Mouse (Mus musculus) heart, embryonic 16.5 days (tissue): Measurements from ENCODE around the gene Meox1. TPM values are rescaled to one million over a fixed set of nuclear protein-coding genes. Genes with fewer than 3 reads are reported as not detected.
A peak's percentile ranks its signal among the peaks of the same experiment; 100 is the strongest.

Source experiments
- ATAC-seq: fragments of 200-750 bp; cut with Nextera tagmentation; replicated peaks from 2 replicates; pipeline ENCODE4 v1.8.0; 2017; ENCODE audit warnings: moderate number of reproducible peaks; ENCODE audit not compliant: insufficient read depth, low FRiP score; ENCODE audit errors: extremely low read depth
- H3K27ac ChIP-seq: fragments of 300-500 bp; sonication (generic); 2 replicates; pipeline ENCODE4 v1.5.1; 2014; ENCODE audit warnings: mild to moderate bottlenecking, low read length, control low read depth, moderate library complexity
- H3K27me3 ChIP-seq: fragments of 300-500 bp; sonication (generic); 2 replicates; pipeline ENCODE4 v1.6.1; 2014; ENCODE audit warnings: low read length, mixed read lengths; ENCODE audit not compliant: control insufficient read depth, insufficient read depth
- H3K36me3 ChIP-seq: fragments of 300-500 bp; sonication (generic); 2 replicates; pipeline ENCODE4 v1.6.1; 2014; ENCODE audit not compliant: control insufficient read depth, insufficient read depth
- H3K4me1 ChIP-seq: fragments of 300-500 bp; sonication (generic); 2 replicates; pipeline ENCODE4 v1.6.1; 2014; ENCODE audit warnings: low read length, mixed read lengths; ENCODE audit not compliant: control insufficient read depth, insufficient read depth
- H3K4me2 ChIP-seq: fragments of 300-500 bp; sonication (generic); 2 replicates; pipeline ENCODE4 v1.6.1; 2014; ENCODE audit warnings: low read depth, mild to moderate bottlenecking, control low read depth, low read length
- H3K4me3 ChIP-seq: fragments of 300-500 bp; sonication (generic); 2 replicates; pipeline ENCODE4 v1.5.1; 2014; ENCODE audit warnings: mild to moderate bottlenecking, control low read depth, low read length
- H3K9ac ChIP-seq: fragments of 300-500 bp; sonication (generic); 2 replicates; pipeline ENCODE4 v1.6.1; 2014; ENCODE audit warnings: low read length, control low read depth
- H3K9me3 ChIP-seq: fragments of 300-500 bp; sonication (generic); replicated peaks from 2 replicates; pipeline ENCODE4 v1.6.1; 2016; ENCODE audit warnings: low read length; ENCODE audit not compliant: control insufficient read depth
- WGBS: fragments of 180-500 bp; shearing (Covaris S2); extraction: QIAGEN DNeasy Blood & Tissue Kit; methylation state at CpG from one replicate; pipeline ENCODE4 v1.1.7; 2014; 5-methylcytosine and 5-hydroxymethylcytosine counted together
- polyA plus RNA-seq: library from polyadenylated mRNA; unstranded; fragments of >200 nt; fragmentation: Nextera tagmentation; extraction: Ambion mirVana; gene quantifications from 2 replicates; pipeline ENCODE4 v1.2.1, GENCODE M21; 2015

Gene Meox1
- polyA plus RNA-seq, 1 experiment from 2014 or later: 15.0 TPM

DNA sequence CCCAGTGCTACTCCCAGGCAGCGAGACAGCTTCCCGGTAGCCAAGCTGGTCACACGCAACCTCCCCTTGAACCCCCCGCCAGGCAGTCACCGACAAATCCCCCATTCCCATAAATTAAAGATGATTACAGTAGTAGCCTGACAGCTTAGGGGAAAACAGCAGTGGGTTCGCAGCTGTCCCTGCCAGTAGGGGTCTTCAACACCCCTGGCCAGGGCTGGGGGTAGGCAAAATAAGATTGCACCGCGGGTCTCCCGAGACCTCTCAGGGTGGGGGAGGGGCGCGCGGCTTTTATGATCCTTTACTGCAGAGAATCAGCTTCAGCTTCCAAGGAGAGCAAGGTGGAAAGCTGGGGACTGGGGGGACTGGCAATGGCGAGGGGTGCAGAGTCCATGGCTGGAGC is 4.4 kb downstream of the Meox1 start:
- WGBS: 7% methylated on average over 13 of the region's 13 CpGs

DNA sequence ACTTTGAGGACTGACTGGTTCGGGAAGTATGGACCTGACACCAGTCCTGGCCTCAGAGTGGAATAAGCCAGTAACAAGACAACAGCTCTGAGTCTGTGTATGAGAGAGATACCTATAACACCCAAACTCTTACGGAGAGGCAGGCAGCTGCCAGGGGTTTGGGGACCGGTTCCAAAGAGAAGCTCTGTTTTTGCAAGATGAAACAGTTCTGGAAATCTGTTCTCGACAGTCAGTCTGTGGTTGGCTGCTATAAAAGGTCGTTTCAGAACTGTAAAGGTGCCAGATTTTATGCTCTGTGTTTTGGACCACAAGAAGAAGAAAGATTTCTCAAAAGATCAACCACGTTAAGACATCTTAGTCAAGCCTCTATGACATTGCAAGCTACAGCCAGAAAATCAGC is 5.4 kb downstream of the Meox1 start:
- Histone ChIP-seq H3K36me3 (no peaks in the 10 kb centered on the region), H3K27ac (no peak overlapping the region), H3K9me3 (no peaks in the 10 kb centered on the region), H3K4me3 (no peak overlapping the region), H3K27me3 (peaks cover 7% of the 10 kb centered on the region; the same call in 1 of the 2 replicates), H3K9ac (no peak overlapping the region), H3K4me2 (no peak overlapping the region), H3K4me1 (peaks cover 28% of the 10 kb centered on the region)
- 58% methylated on average over 6 of the region's 6 CpGs for WGBS
- no peak for ATAC-seq

More for the DNA sequence above, 4.4 kb downstream of the Meox1 start:
- Histone ChIP-seq H3K27me3 (peaks cover 7% of the 10 kb centered on the region; the same call in 1 of the 2 replicates), H3K9me3 (no peaks in the 10 kb centered on the region), H3K9ac (peak overlapping the region; percentile 51), H3K4me1 (peaks cover 30% of the 10 kb centered on the region), H3K4me2 (peak overlapping the region; percentile 44), H3K4me3 (no peak overlapping the region; the same call in 1 of the 2 replicates), H3K27ac (no peak overlapping the region), H3K36me3 (no peaks in the 10 kb centered on the region)
- no peak for ATAC-seq

DNA sequence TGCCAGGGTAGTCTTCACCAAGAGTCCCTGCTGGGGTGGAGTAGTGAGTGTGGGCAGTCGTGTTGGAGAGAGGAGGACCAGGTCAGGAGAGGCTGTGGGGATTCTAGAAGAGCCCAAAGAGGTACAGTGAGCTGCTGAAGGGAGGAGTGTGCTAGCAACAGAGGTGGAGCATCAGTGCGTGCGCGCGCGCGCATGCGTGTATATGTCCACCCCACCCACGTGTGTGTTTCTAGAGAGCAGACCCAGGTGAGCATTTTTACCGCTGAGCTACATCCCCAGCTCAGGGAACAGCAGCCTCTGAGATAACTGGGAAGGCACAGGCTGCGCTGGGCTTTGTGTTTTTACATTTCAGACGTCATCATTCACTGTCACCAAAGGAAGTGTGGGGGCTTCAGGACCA is 7.7 kb downstream of the Meox1 start:
- Histone ChIP-seq H3K27me3 (0 out of 2 replicates have a peak, but pooled peaks cover 2% of the 10 kb centered on the region), H3K36me3 (no peaks in the 10 kb centered on the region), H3K4me1 (peaks cover 46% of the 10 kb centered on the region), H3K4me3 (no peak overlapping the region), H3K9ac (no peak overlapping the region), H3K27ac (peak overlapping the region; percentile 62), H3K9me3 (no peaks in the 10 kb centered on the region), H3K4me2 (no peak overlapping the region)
- WGBS: 66% methylated on average over 12 of the region's 12 CpGs
- no peak for ATAC-seq

DNA sequence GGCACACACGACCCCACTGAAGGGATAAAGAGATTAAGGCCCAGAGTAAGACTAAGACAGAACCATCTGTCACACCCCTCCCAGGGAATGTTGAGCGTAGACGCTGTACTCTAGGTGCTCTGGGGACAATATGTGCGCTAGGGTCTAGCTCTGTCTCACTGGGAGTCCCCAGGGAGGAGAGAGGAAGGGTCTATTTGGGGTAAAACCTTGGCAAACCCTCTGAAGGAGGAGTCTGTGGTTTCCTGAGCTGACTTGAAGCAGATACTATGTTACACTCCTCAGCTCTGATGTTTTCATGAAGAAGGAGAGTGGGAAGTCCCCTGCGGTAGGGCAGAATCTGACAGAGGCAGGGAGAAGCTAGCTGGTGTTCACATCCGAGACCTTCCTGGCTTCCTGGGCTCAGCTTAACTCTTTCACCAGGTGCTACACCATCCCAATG is 8.3 kb downstream of the Meox1 start:
- Histone ChIP-seq H3K27ac (peak overlapping the region; percentile 62), H3K4me1 (peaks cover 49% of the 10 kb centered on the region), H3K36me3 (no peaks in the 10 kb centered on the region), H3K4me2 (0 out of 2 replicates have a peak overlapping the region, but pooled peaks have one; percentile 11), H3K27me3 (0 out of 2 replicates have a peak, but pooled peaks cover 2% of the 10 kb centered on the region), H3K9ac (no peak overlapping the region), H3K9me3 (no peaks in the 10 kb centered on the region), H3K4me3 (no peak overlapping the region)
- no peak for ATAC-seq
- 40% methylated on average over 6 of the region's 6 CpGs for WGBS

DNA sequence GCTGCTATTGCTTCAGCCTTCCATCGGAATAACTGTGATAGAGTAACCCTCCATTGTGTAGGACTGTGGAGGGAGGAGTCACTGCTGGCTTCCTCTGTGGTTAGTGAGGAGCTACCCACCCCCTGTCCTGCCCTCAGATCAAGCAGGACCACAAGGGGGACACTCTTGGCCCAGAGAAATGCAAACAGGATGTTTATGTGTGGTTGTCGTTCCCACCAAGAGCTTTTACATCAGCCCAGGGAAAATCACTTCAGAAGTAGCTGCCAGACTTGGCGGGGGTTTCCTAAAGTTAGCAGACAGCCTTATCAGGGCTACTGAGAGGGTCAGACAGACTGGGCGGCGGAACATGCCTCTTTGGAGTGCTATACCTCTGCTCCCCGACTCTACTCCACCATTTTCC is 8.9 kb downstream of the Meox1 start:
- no peak overlapping the region for H3K4me3 ChIP-seq
- no peak overlapping the region for H3K9ac ChIP-seq
- peaks cover 54% of the 10 kb centered on the region for H3K4me1 ChIP-seq
- ATAC-seq: peak; percentile 43
- H3K9me3 ChIP-seq: no peaks in the 10 kb centered on the region
- H3K36me3 ChIP-seq: no peaks in the 10 kb centered on the region
- WGBS: 6% methylated on average over 6 of the region's 6 CpGs
- no peaks in the 10 kb centered on the region for H3K27me3 ChIP-seq
- 0 out of 2 replicates have a peak overlapping the region, but pooled peaks have one; percentile 11 for H3K4me2 ChIP-seq
- peak overlapping the region; percentile 62 for H3K27ac ChIP-seq

DNA sequence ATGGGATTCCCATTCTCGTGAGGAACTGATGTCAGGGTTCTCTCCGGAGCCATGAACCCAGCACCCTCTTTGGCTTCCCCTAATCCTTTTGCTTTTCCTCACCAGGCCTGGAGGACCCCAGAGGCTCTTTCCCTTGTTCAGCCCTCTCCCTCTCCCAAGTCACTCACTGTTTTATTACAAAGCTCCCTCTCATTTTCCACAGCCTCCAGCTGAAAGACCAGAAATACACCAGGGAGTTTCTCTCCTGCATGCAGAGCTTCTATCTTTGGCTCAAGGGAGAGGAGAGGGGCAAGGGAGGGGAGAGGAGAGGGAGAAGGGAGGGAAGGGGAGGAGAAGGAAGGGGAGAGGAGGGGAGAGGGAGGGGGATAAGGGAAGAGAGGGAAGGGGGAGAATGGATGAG is 10.3 kb downstream of the Meox1 start:
- Histone ChIP-seq H3K27ac (peak overlapping the region; percentile 51), H3K9ac (0 out of 2 replicates have a peak overlapping the region, but pooled peaks have one; percentile 14), H3K36me3 (no peaks in the 10 kb centered on the region), H3K27me3 (no peaks in the 10 kb centered on the region), H3K4me2 (no peak overlapping the region), H3K4me1 (peaks cover 57% of the 10 kb centered on the region), H3K4me3 (no peak overlapping the region), H3K9me3 (no peaks in the 10 kb centered on the region)
- no peak for ATAC-seq
- 47% methylated on average over 2 of the region's 2 CpGs for WGBS

DNA sequence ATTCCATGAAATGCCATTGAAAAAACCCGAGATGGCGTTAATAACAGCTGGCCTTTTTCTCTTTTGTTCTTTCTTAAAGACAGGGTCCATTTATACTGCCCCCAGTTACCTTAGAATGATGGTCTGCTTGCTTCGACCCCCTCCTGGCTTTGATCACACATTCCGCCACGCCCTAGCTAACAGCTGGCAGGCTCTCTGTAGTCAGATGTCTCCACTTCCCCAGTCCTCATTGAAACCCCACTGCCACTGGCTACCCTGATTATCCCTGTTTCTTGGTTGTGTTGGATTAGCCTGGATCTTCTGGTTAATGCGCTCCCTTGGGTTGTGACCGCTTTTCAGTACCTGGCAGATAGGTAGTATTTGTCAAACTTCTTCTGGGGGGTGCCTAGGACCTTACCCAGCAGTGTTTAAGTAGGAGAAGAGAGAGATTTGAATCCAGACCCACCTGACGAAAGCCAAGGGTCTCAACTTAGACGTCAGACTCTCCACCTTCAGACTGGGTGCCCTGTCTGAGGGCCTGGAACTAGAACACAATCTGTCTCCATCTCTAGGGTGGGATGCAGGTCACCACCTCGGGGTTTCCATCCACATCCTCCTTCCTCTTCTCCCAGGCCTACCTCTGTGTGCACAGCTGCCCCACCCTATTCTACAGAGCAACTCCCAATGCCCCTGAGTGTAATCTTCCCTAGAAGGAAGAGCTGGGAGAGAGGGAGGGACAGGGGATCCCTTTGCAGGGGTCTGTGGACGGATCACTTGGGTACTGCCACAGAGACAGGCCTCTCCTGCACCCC is 11.5 kb downstream of the Meox1 start:
- H3K27me3 ChIP-seq: no peaks in the 10 kb centered on the region
- no peak overlapping the region for H3K4me3 ChIP-seq
- H3K36me3 ChIP-seq: no peaks in the 10 kb centered on the region
- peak overlapping the region; percentile 57 for H3K27ac ChIP-seq
- peaks cover 59% of the 10 kb centered on the region for H3K4me1 ChIP-seq
- ATAC-seq: no peak
- H3K9ac ChIP-seq: no peak overlapping the region
- H3K9me3 ChIP-seq: no peaks in the 10 kb centered on the region
- 77% methylated on average over 11 of the region's 11 CpGs for whole genome bisulfite sequencing
- H3K4me2 ChIP-seq: no peak overlapping the region

DNA sequence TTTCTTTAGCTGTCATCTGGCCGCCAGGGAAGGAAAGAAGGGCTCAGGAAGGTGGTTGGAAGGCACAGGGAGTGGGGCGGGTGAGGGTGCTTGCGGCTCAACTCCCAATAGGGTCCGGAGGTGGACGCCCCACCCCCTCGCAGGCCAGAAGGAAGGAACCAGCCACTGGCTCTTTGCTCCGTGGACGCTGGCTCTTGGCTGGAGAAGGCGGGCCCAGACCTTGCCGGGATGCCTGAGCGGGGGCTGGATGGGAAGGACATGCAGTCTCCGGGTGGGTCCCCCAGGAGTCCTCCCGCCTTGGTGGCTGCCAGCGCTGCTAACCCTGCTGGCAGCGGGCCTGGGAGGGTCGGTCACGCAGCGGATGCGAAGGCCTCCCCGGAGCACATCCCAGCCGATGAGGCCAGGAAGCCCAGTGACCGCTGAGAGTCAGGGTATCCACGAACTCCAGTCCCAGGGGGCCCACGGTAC is 12.5 kb downstream of the Meox1 start:
- Histone ChIP-seq H3K4me3 (peak overlapping the region; percentile 25), H3K36me3 (no peaks in the 10 kb centered on the region), H3K27ac (peak overlapping the region; percentile 57), H3K27me3 (no peaks in the 10 kb centered on the region), H3K9me3 (no peaks in the 10 kb centered on the region), H3K9ac (peak overlapping the region; percentile 68), H3K4me1 (peaks cover 56% of the 10 kb centered on the region), H3K4me2 (peak overlapping the region; percentile 54)
- 2% methylated on average over 24 of the region's 24 CpGs for WGBS
- peak; percentile 84 for ATAC-seq

DNA sequence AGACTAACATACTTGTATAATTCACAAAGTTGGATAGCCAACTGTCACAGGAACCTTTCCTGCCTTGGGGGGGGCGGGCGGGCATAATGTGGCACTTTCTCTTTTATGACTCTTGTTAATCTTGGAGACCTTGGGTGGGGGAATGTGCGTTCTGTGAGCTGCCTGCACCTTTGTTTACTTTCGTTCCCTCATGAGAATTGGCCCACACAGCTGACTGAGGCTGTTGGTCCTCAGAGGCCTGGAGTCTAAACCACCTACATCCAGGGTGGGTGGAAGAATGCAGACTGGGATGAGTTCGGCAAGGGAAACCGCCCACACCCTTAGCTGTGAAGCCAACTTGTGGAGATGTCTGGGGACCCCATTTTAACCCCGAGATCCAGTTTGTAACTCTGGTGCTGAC is 13.0 kb downstream of the Meox1 start:
- H3K4me3 ChIP-seq: peak overlapping the region; percentile 25; the same call in 1 of the 2 replicates
- H3K9ac ChIP-seq: peak overlapping the region; percentile 68
- no peaks in the 10 kb centered on the region for H3K27me3 ChIP-seq
- H3K9me3 ChIP-seq: no peaks in the 10 kb centered on the region
- no peak for ATAC-seq
- no peaks in the 10 kb centered on the region for H3K36me3 ChIP-seq
- 37% methylated on average over 7 of the region's 7 CpGs for WGBS
- peak overlapping the region; percentile 54 for H3K4me2 ChIP-seq
- peaks cover 56% of the 10 kb centered on the region for H3K4me1 ChIP-seq
- peak overlapping the region; percentile 57 for H3K27ac ChIP-seq
